Mouse (Mus musculus) lung, postnatal 0 days (tissue): ENCODE measurements around the gene Ero1l.

Source experiments
- CTCF ChIP-seq: IDR thresholded peaks from 2 replicates; pipeline ENCODE4 v1.5.1; 2016; ENCODE audit warnings: antibody characterized with exemption, mild to moderate bottlenecking
- EP300 ChIP-seq: IDR thresholded peaks from 2 replicates; pipeline ENCODE4 v1.6.1; 2016; ENCODE audit warnings: antibody characterized with exemption, mild to moderate bottlenecking, control low read depth

DNA sequence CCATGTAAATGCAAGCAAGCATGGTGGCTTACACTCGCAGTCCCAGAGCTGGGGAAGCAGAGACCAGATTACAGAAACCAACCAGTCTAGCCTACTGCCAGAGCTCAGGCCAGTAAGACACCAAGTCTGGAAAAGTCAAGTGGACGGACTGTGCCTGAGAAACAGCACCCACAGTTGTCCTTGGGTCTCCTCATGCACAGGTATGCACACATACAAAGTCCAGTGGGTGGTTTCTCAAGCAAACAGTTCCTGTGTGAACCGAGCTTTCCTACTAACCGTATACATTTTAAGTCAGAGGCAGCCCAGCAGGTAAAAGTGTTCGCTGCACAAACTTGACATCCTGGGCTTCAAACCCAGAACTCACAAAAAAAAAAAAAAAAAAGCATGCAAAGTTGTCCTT, 12.7 kb downstream of the Ero1l start:
- TF ChIP-seq EP300 (no peak), CTCF (no peak)
